Mouse (Mus musculus) embryonic facial prominence, embryonic 14.5 days (tissue): ENCODE measurements around the gene Srsf9. TPM values are rescaled to one million over a fixed set of nuclear protein-coding genes. Genes with fewer than 3 reads are reported as not detected.
A peak's percentile ranks its signal among the peaks of the same experiment; 100 is the strongest.

Experiments
- ATAC-seq: fragments of 200-750 bp; cut with Nextera tagmentation; 2 replicates; pipeline ENCODE4 v1.8.0; 2017; ENCODE audit warnings: low read depth, moderate number of reproducible peaks, moderate TSS enrichment
- DNase-seq: peaks from one replicate; pipeline ENCODE4 v3.0.0-alpha.2; 2015; ENCODE audit warnings: low spot score
- H3K27ac ChIP-seq: fragments of 300-500 bp; sonication (generic); replicated peaks from 2 replicates; pipeline ENCODE4 v1.5.1; 2014; ENCODE audit warnings: low read depth, mild to moderate bottlenecking, low read length, moderate library complexity
- H3K27me3 ChIP-seq: fragments of 300-500 bp; sonication (generic); replicated peaks from 2 replicates; pipeline ENCODE4 v1.6.1; 2014; ENCODE audit warnings: low read length; ENCODE audit not compliant: control insufficient read depth, insufficient read depth
- H3K36me3 ChIP-seq: fragments of 300-500 bp; sonication (generic); 2 replicates; pipeline ENCODE4 v1.6.1; 2014; ENCODE audit warnings: low read length, mixed read lengths; ENCODE audit not compliant: control insufficient read depth, insufficient read depth
- H3K4me1 ChIP-seq: fragments of 300-500 bp; sonication (generic); 2 replicates; pipeline ENCODE4 v1.6.1; 2014; ENCODE audit warnings: antibody characterized with exemption, low read length; ENCODE audit not compliant: control insufficient read depth, insufficient read depth
- H3K4me2 ChIP-seq: fragments of 300-500 bp; sonication (generic); 2 replicates; pipeline ENCODE4 v1.6.1; 2014; ENCODE audit warnings: low read depth, mild to moderate bottlenecking, low read length, moderate library complexity, mixed read lengths
- H3K4me3 ChIP-seq: fragments of 300-500 bp; sonication (generic); 2 replicates; pipeline ENCODE4 v1.5.1; 2014; ENCODE audit warnings: low read depth, mild to moderate bottlenecking, low read length
- H3K9ac ChIP-seq: fragments of 300-500 bp; sonication (generic); 2 replicates; pipeline ENCODE4 v1.6.1; 2014; ENCODE audit warnings: low read depth, mild to moderate bottlenecking, low read length, moderate library complexity, mixed read lengths
- H3K9me3 ChIP-seq: fragments of 300-500 bp; sonication (generic); 2 replicates; pipeline ENCODE4 v1.6.1; 2016; ENCODE audit warnings: low read length; ENCODE audit not compliant: control insufficient read depth
- WGBS: fragments of 180-500 bp; shearing (Covaris S2); extraction: QIAGEN DNeasy Blood & Tissue Kit; methylation state at CpG from one replicate; pipeline ENCODE4 v1.1.7; 2014; 5-methylcytosine and 5-hydroxymethylcytosine counted together
- polyA plus RNA-seq: library from polyadenylated mRNA; unstranded; fragments of >200 nt; fragmentation: Nextera tagmentation; extraction: Ambion mirVana; gene quantifications from 2 replicates; pipeline ENCODE4 v1.2.1, GENCODE M21; 2014

Srsf9 gene
- polyA plus RNA-seq, 1 experiment from 2014 or later = 203 TPM

GRCm38 (mm10) chr5:115359438-115359837 is 32.5 kb downstream of the Srsf9 start:
- Histone ChIP-seq H3K4me1 (no peaks in the 10 kb centered on the region), H3K36me3 (no peaks in the 10 kb centered on the region), H3K4me3 (no peak overlapping the region), H3K4me2 (no peak overlapping the region), H3K27me3 (no peaks in the 10 kb centered on the region), H3K27ac (no peak overlapping the region), H3K9ac (no peak overlapping the region), H3K9me3 (no peaks in the 10 kb centered on the region)
- ATAC-seq = no peak
- DNase-seq = no peak
- WGBS = 84% methylated on average over 8 of the region's 8 CpGs

GRCm38 (mm10) chr5:115359851-115360372 is 32.9 kb downstream of the Srsf9 start:
- no peaks in the 10 kb centered on the region for H3K4me1 ChIP-seq
- no peak overlapping the region for H3K27ac ChIP-seq
- no peak for DNase-seq
- no peak overlapping the region for H3K4me2 ChIP-seq
- no peak overlapping the region for H3K4me3 ChIP-seq
- no peak for ATAC-seq
- H3K9ac ChIP-seq = no peak overlapping the region
- no peaks in the 10 kb centered on the region for H3K27me3 ChIP-seq
- H3K36me3 ChIP-seq = no peaks in the 10 kb centered on the region
- WGBS = 66% methylated on average over 5 of the region's 5 CpGs
- H3K9me3 ChIP-seq = no peaks in the 10 kb centered on the region

- H3K9me3 ChIP-seq = no peaks in the 10 kb centered on the region
- no peak overlapping the region for H3K4me3 ChIP-seq
- WGBS = 38% methylated on average over 7 of the region's 7 CpGs
- ATAC-seq (no peak), DNase-seq (no peak)
- H3K9ac ChIP-seq = no peak overlapping the region
- no peak overlapping the region for H3K4me2 ChIP-seq
- H3K27me3 ChIP-seq = no peaks in the 10 kb centered on the region
- H3K27ac ChIP-seq = no peak overlapping the region
- H3K4me1 ChIP-seq = no peaks in the 10 kb centered on the region
- H3K36me3 ChIP-seq = no peaks in the 10 kb centered on the region
These were observed 35.2 kb downstream of the Srsf9 start for GRCm38 (mm10) chr5:115362216-115362615.

- H3K27me3 ChIP-seq = no peaks in the 10 kb centered on the region
- ATAC-seq = no peak
- WGBS = 26% methylated on average over 18 of the region's 19 CpGs
- no peak overlapping the region for H3K4me3 ChIP-seq
- no peaks in the 10 kb centered on the region for H3K36me3 ChIP-seq
- no peak overlapping the region for H3K4me2 ChIP-seq
- H3K27ac ChIP-seq = no peak overlapping the region
- H3K9me3 ChIP-seq = no peaks in the 10 kb centered on the region
- no peaks in the 10 kb centered on the region for H3K4me1 ChIP-seq
- peak; percentile 27 for DNase-seq
- no peak overlapping the region for H3K9ac ChIP-seq
These were observed 36.1 kb downstream of the Srsf9 start for GRCm38 (mm10) chr5:115362819-115363714.

- Histone ChIP-seq H3K27me3 (no peaks in the 10 kb centered on the region), H3K4me1 (no peaks in the 10 kb centered on the region), H3K4me2 (no peak overlapping the region), H3K27ac (no peak overlapping the region), H3K4me3 (no peak overlapping the region), H3K9ac (no peak overlapping the region), H3K9me3 (no peaks in the 10 kb centered on the region), H3K36me3 (no peaks in the 10 kb centered on the region)
- no peak for ATAC-seq
- no peak for DNase-seq
- 91% methylated on average over 4 of the region's 4 CpGs for WGBS
These were observed 37.8 kb downstream of the Srsf9 start for GRCm38 (mm10) chr5:115364782-115365181.

- Histone ChIP-seq H3K27me3 (no peaks in the 10 kb centered on the region), H3K36me3 (no peaks in the 10 kb centered on the region), H3K4me1 (no peaks in the 10 kb centered on the region; the same call in 1 of the 2 replicates), H3K9ac (no peak overlapping the region), H3K4me3 (no peak overlapping the region), H3K4me2 (no peak overlapping the region), H3K27ac (no peak overlapping the region), H3K9me3 (no peaks in the 10 kb centered on the region)
- no peak for ATAC-seq
- DNase-seq = no peak
- WGBS = 60% methylated on average over 9 of the region's 9 CpGs
These were observed 44.8 kb downstream of the Srsf9 start for GRCm38 (mm10) chr5:115371736-115372135.

GRCm38 (mm10) chr5:115373441-115374203 is 46.6 kb downstream of the Srsf9 start:
- Histone ChIP-seq H3K27ac (no peak overlapping the region), H3K4me3 (peak overlapping the region; percentile 31), H3K36me3 (no peaks in the 10 kb centered on the region), H3K4me1 (no peaks in the 10 kb centered on the region; the same call in 1 of the 2 replicates), H3K9ac (peak overlapping the region; percentile 61), H3K4me2 (peak overlapping the region; percentile 65), H3K27me3 (no peaks in the 10 kb centered on the region), H3K9me3 (no peaks in the 10 kb centered on the region)
- 24% methylated on average over 26 of the region's 26 CpGs for WGBS
- ATAC-seq = peak; percentile 55; the same call in 1 of the 2 replicates
- DNase-seq = peak; percentile 80

- Histone ChIP-seq H3K36me3 (no peaks in the 10 kb centered on the region), H3K27ac (no peak overlapping the region), H3K27me3 (no peaks in the 10 kb centered on the region), H3K4me3 (peak overlapping the region; percentile 31), H3K9me3 (no peaks in the 10 kb centered on the region), H3K4me1 (no peaks in the 10 kb centered on the region; the same call in 1 of the 2 replicates), H3K4me2 (peak overlapping the region; percentile 65), H3K9ac (peak overlapping the region; percentile 61)
- DNase-seq = no peak
- 18% methylated on average over 11 of the region's 11 CpGs for WGBS
- no peak for ATAC-seq
These were observed 47.3 kb downstream of the Srsf9 start for GRCm38 (mm10) chr5:115374204-115374820.
